Mouse (Mus musculus) spleen, postnatal 4 days (tissue): ENCODE measurements around the gene Nae1.

Source experiments
- DNase-seq, 2 experiments: peaks; one replicate each; pipeline ENCODE4 v3.0.0; 2022; ENCODE audit warnings: low spot score in 2 of 2

The Nae1 gene

GRCm38 (mm10) chr8:104529671-104530070, 4.8 kb downstream of the Nae1 start:
- no peak for DNase-seq

- DNase-seq = no peak
Observed at GRCm38 (mm10) chr8:104517872-104518271, 16.6 kb downstream of the Nae1 start.

GRCm38 (mm10) chr8:104510134-104510533, 24.3 kb downstream of the Nae1 start:
- DNase-seq = no peak

- DNase-seq = peak; percentile 20 to 67
Observed at GRCm38 (mm10) chr8:104509061-104510006, 25.1 kb downstream of the Nae1 start, which contains the start of gene Terb1. Terb1 (minus strand) TSS chr8:104509910.

GRCm38 (mm10) chr8:104479091-104479490, 55.3 kb downstream of the Nae1 start:
- no peak for DNase-seq

GRCm38 (mm10) chr8:104472465-104472864, 62.0 kb downstream of the Nae1 start:
- no peak for DNase-seq

- DNase-seq = no peak
Observed at GRCm38 (mm10) chr8:104467463-104467862, 67.0 kb downstream of the Nae1 start.
